Mouse (Mus musculus) Patski (cell line): Measurements from ENCODE around the gene Cntrl. TPM values are rescaled to one million over a fixed set of nuclear protein-coding genes. Genes with fewer than 3 reads are reported as not detected.

Experiments
- ATAC-seq: fragments of 100-300 bp; one replicate; pipeline ENCODE4 v1.8.0; 2021
- CTCF ChIA-PET: fragments of 350-600 bp; sonication (Branson Sonifier 250); formaldehyde crosslinking; loops from one replicate; lab custom pipeline; 2022; ENCODE audit warnings: inconsistent platforms; lab: Charles Lee
- POLR2A ChIA-PET: fragments of 350-600 bp; sonication (Branson Sonifier 250); formaldehyde crosslinking; loops from one replicate; lab custom pipeline; 2022; ENCODE audit warnings: antibody characterized with exemption, inconsistent platforms; lab: Charles Lee
- DNase-seq: peaks from one replicate; pipeline ENCODE4 v3.0.0-alpha.2; 2011; ENCODE audit warnings: low read depth, low spot score
- H3K27me3 ChIP-seq: fragments of 371-371 bp; one replicate; pipeline ENCODE4 v1.5.1; 2021
- CTCF ChIP-seq: fragments of 100-300 bp; IDR thresholded peaks from one replicate; pipeline ENCODE4 v1.5.1; 2021
- in situ Hi-C: fragments of 300-500 bp; cut with MboI; formaldehyde crosslinking; loops from 3 replicates; pipeline ENCODE4 v1.11.1; 2018; ENCODE audit warnings: low pct_unique_long_range_greater_than_20kb, mixed read lengths
- polyA plus RNA-seq: library from polyadenylated mRNA; unstranded; gene quantifications from one replicate; pipeline ENCODE4 v1.2.3, GENCODE M21; 2021

Cntrl gene
- polyA plus RNA-seq, 1 experiment from 2014 or later, result 17.4 TPM

GRCm38 (mm10) chr2:35079166-35079565, 30.1 kb upstream of the Cntrl start:
- POLR2A ChIA-PET, result interaction anchor here (1.5 kb wide), 1 partner anchor 11 kb away, joined by 3 read pairs; no protein-coding TSS in a partner anchor
- ATAC-seq (no peak), DNase-seq (no peak)
- peaks cover 11% of the 10 kb centered on the region for H3K27me3 ChIP-seq
- CTCF ChIA-PET, result no interaction called here
- no peak for TF ChIP-seq CTCF
- in situ Hi-C loops, result no loop called here

GRCm38 (mm10) chr2:35087418-35087817, 21.9 kb upstream of the Cntrl start:
- CTCF ChIA-PET, result interaction anchor here (1.3 kb wide), 1 partner anchor 13 kb away, joined by 3 read pairs; no protein-coding TSS in a partner anchor
- peaks cover 22% of the 10 kb centered on the region for H3K27me3 ChIP-seq
- in situ Hi-C loops, result no loop called here
- ATAC-seq (no peak), DNase-seq (no peak)
- POLR2A ChIA-PET, result no interaction called here
- no peak for TF ChIP-seq CTCF

- TF ChIP-seq CTCF, result no peak
Measured at GRCm38 (mm10) chr2:35100529-35100928, 8.8 kb upstream of the Cntrl start.

GRCm38 (mm10) chr2:35101443-35101842, 7.8 kb upstream of the Cntrl start, which contains the start of gene AI182371:
TSS of gene AI182371 (minus strand) at chr2:35101543.
- DNase-seq, result no peak
- in situ Hi-C loops, result no loop called here
- ChIA-PET POLR2A (no interaction called here), CTCF (no interaction called here)
- H3K27me3 ChIP-seq, result peaks cover 11% of the 10 kb centered on the region
- no peak for TF ChIP-seq CTCF
- no peak for ATAC-seq

More at GRCm38 (mm10) chr2:35100529-35100928, 8.8 kb upstream of the Cntrl start:
- DNase-seq (no peak), ATAC-seq (no peak)
- ChIA-PET CTCF (interaction anchor here (1.2 to 1.4 kb wide), 2 partner anchors 13 to 56 kb away, joined by 3 read pairs; no protein-coding TSS in a partner anchor), POLR2A (no interaction called here)
- in situ Hi-C loops, result no loop called here
- H3K27me3 ChIP-seq, result peaks cover 11% of the 10 kb centered on the region

- ChIA-PET POLR2A (no interaction called here), CTCF (no interaction called here)
- no peak for TF ChIP-seq CTCF
- no peak for DNase-seq
- in situ Hi-C loops, result no loop called here
- no peak for ATAC-seq
- H3K27me3 ChIP-seq, result peaks cover 11% of the 10 kb centered on the region
Measured at GRCm38 (mm10) chr2:35102777-35103176, 6.5 kb upstream of the Cntrl start.

- POLR2A ChIA-PET, result no interaction called here
- no peak for TF ChIP-seq CTCF
- DNase-seq, result no peak
- ATAC-seq, result no peak
- CTCF ChIA-PET, result no interaction called here
- in situ Hi-C loops, result no loop called here
- H3K27me3 ChIP-seq, result peaks cover 11% of the 10 kb centered on the region
Measured at GRCm38 (mm10) chr2:35103558-35103957, 5.7 kb upstream of the Cntrl start.

- no peak for DNase-seq
- ChIA-PET CTCF (no interaction called here), POLR2A (no interaction called here)
- ATAC-seq, result no peak
- H3K27me3 ChIP-seq, result peaks cover 11% of the 10 kb centered on the region
- in situ Hi-C loops, result loop anchor here (5.0 kb wide), 1 partner anchor 58 kb away; no protein-coding TSS in a partner anchor
- TF ChIP-seq CTCF, result no peak
Measured at GRCm38 (mm10) chr2:35104843-35105242, 4.4 kb upstream of the Cntrl start.

GRCm38 (mm10) chr2:35107984-35108635, 1.2 kb upstream of the Cntrl start:
- H3K27me3 ChIP-seq, result peaks cover 3% of the 10 kb centered on the region
- no peak for DNase-seq
- POLR2A ChIA-PET, result interaction anchor here (0.9 kb wide), 1 partner anchor 64 kb away, joined by 4 read pairs; no protein-coding TSS in a partner anchor
- peak; percentile 47 for TF ChIP-seq CTCF
- in situ Hi-C loops, result loop anchor here (5.0 kb wide), 1 partner anchor 61 kb away; no protein-coding TSS in a partner anchor
- ATAC-seq, result no peak
- CTCF ChIA-PET, result interaction anchor here (1.1 to 3.3 kb wide), 7 partner anchors 9 to 63 kb away, joined by 4 to 29 read pairs (median 4); no protein-coding TSS in a partner anchor

GRCm38 (mm10) chr2:35108712-35109111, 580 bp upstream of the Cntrl start:
- ATAC-seq, result peak; percentile 60
- no peak for DNase-seq
- TF ChIP-seq CTCF, result peak; percentile 86
- ChIA-PET POLR2A (interaction anchor here (0.9 to 1.1 kb wide), 2 partner anchors 24 to 65 kb away, joined by 3 to 4 read pairs; no protein-coding TSS in a partner anchor), CTCF (interaction anchor here (1.1 to 3.3 kb wide), 8 partner anchors 10 to 64 kb away, joined by 3 to 29 read pairs (median 4); no protein-coding TSS in a partner anchor)
- in situ Hi-C loops, result loop anchor here (5.0 kb wide), 1 partner anchor 61 kb away; no protein-coding TSS in a partner anchor
- peaks cover under 1% of the 10 kb centered on the region for H3K27me3 ChIP-seq

GRCm38 (mm10) chr2:35109924-35110304, 622 bp downstream of the Cntrl start:
- TF ChIP-seq CTCF, result no peak
- CTCF ChIA-PET, result interaction anchor here (0.8 to 3.3 kb wide), 5 partner anchors 11 to 65 kb away, joined by 3 to 29 read pairs (median 3); no protein-coding TSS in a partner anchor
- no peak for DNase-seq
- H3K27me3 ChIP-seq, result no peaks in the 10 kb centered on the region
- in situ Hi-C loops, result loop anchor here (5.0 kb wide), 1 partner anchor 63 kb away; no protein-coding TSS in a partner anchor
- ATAC-seq, result no peak
- POLR2A ChIA-PET, result no interaction called here

GRCm38 (mm10) chr2:35110521-35110920, 1.2 kb downstream of the Cntrl start:
- TF ChIP-seq CTCF, result no peak
- POLR2A ChIA-PET, result no interaction called here
- in situ Hi-C loops, result no loop called here
- CTCF ChIA-PET, result interaction anchor here (0.8 to 1.4 kb wide), 3 partner anchors 10 to 65 kb away, joined by 3 to 4 read pairs (median 3); no protein-coding TSS in a partner anchor
- H3K27me3 ChIP-seq, result no peaks in the 10 kb centered on the region
- no peak for ATAC-seq
- DNase-seq, result no peak
